8 mouse cellular contexts compared by ENCODE assay signal in genomic region chr17:31570321-31570925, GRCm38 (mm10). TPM values are rescaled to one million over a fixed set of nuclear protein-coding genes. Genes with fewer than 3 reads are reported as not detected.
DNase-seq lines count a peak whose midpoint lies in the region; ATAC-seq and TF ChIP-seq lines count a peak whose summit lies in the region.

No protein-coding gene starts in this region.

- peaks cover 17% of the 10 kb centered on the region for H3K4me1 ChIP-seq in cerebellum, adult 2 months (ENCODE audit: control insufficient read depth, insufficient read depth, low read length)

- WGBS in cerebellum, adult 2 months, result 71% methylated on average over 9 of the region's 9 CpGs

- TF ChIP-seq POLR2A in cerebellum, adult 2 months (IDR thresholded peaks at IDR 0.05; ENCODE audit: borderline replicate concordance, insufficient read depth, low read length), result no peak

- TF ChIP-seq CTCF in cerebellum, adult 2 months (IDR thresholded peaks at IDR 0.05; ENCODE audit: borderline replicate concordance, insufficient read depth, low read depth, low read length), result no peak
- no peak for TF ChIP-seq CTCF in Patski (IDR thresholded peaks at IDR 0.05)

- no peak for DNase-seq in cerebellum, adult 2 months
- DNase-seq in left cerebral cortex, adult 18-20 months (ENCODE audit: low spot score in 2 of 2), result peak; percentile 33 to 37
- DNase-seq in left cerebral cortex, adult 11 months (ENCODE audit: low spot score), result no peak
- no peak for DNase-seq in Patski (ENCODE audit: low read depth, low spot score)
- peak; percentile 50 for DNase-seq in heart, postnatal 4 days
- peak; percentile 59 for DNase-seq in naive thymus-derived CD4-positive, alpha-beta T cell, adult 2 months (ENCODE audit: low read depth)
- no peak for DNase-seq in cerebellum, adult 11 months

- CTCF ChIA-PET in Patski (lab: Charles Lee), result interaction anchor here (1.2 to 2.4 kb wide), 3 partner anchors 12 to 51 kb away, joined by 3 to 9 read pairs (median 3); partner anchors contain the start of genes Ndufv3 and Wdr4

- 0 out of 2 replicates have a peak, but pooled peaks have one; percentile 68 for ATAC-seq in cerebellum, adult (ENCODE audit: insufficient number of reproducible peaks, low FRiP score, low TSS enrichment)
- ATAC-seq in Patski, result peak; percentile 23

- H3K27me3 ChIP-seq in cerebellum, adult 2 months (ENCODE audit: control insufficient read depth, insufficient read depth, low read length), result no peaks in the 10 kb centered on the region
- H3K27me3 ChIP-seq in Patski, result no peaks in the 10 kb centered on the region

- H3K4me3 ChIP-seq in cerebellum, adult 2 months (replicated peaks; ENCODE audit: insufficient read depth, low read depth, low read length), result no peak overlapping the region

- in situ Hi-C loops in Patski (cut with MboI; ENCODE audit: low pct_unique_long_range_greater_than_20kb), result no loop called here

- no peak overlapping the region for H3K27ac ChIP-seq in cerebellum, adult 2 months (ENCODE audit: insufficient read depth, low read length)

- POLR2A ChIA-PET in Patski (lab: Charles Lee), result interaction anchor here (1.4 kb wide), 1 partner anchor 8 kb away, joined by 3 read pairs; no protein-coding TSS in a partner anchor

RNA-seq across cellular contexts. Expression of gene Pknox1, which starts 5.9 kb away (rescaled TPM):
- 23.2 TPM in 2 replicates for polyA plus RNA-seq in cerebellum, adult 2 months (2012; rRNA removed)
- 10 to 100 TPM; 15.5 to 16.7 TPM for total RNA-seq in left cerebral cortex, adult 18-20 months (2021)
- polyA plus RNA-seq in Patski (2021), result 17.8 TPM
- total RNA-seq in heart, postnatal 4 days (2021), result 10 to 100 TPM; 17.0 to 17.9 TPM

RNA-seq across cellular contexts. Expression of gene Ndufv3, which starts 50.5 kb away (rescaled TPM):
- 421 and 446 TPM in 2 replicates for polyA plus RNA-seq in cerebellum, adult 2 months (2012; rRNA removed)
- 100 to 1,000 TPM; 232 to 236 TPM for total RNA-seq in left cerebral cortex, adult 18-20 months (2021)
- polyA plus RNA-seq in Patski (2021), result 246 TPM
- total RNA-seq in heart, postnatal 4 days (2021), result 100 to 1,000 TPM; 873 to 920 TPM

RNA-seq across cellular contexts. Expression of gene Wdr4, which starts 50.6 kb away (rescaled TPM):
- polyA plus RNA-seq in cerebellum, adult 2 months (2012; rRNA removed), result 25.1 and 25.4 TPM in 2 replicates
- 10 to 100 TPM; 22.7 to 24.3 TPM for total RNA-seq in left cerebral cortex, adult 18-20 months (2021)
- polyA plus RNA-seq in Patski (2021), result 28.9 TPM
- total RNA-seq in heart, postnatal 4 days (2021), result 10 to 100 TPM; 15.9 to 16.4 TPM

Comparison
In these comparisons a context has a peak if more than half of its experiments do, and no peak if none do; other contexts are left out.
1. DNase-seq: peak in left cerebral cortex, adult 18-20 months (2 of 2), heart, postnatal 4 days (single experiment) and naive thymus-derived CD4-positive, alpha-beta T cell, adult 2 months (single experiment); none in cerebellum, adult 2 months (0 of 2), left cerebral cortex, adult 11 months (single experiment), Patski (single experiment) and cerebellum, adult 11 months (single experiment).